Mouse (Mus musculus) ES-Bruce4 (cell line): ENCODE measurements around the gene Man2b1. TPM values are rescaled to one million over a fixed set of nuclear protein-coding genes. Genes with fewer than 3 reads are reported as not detected.

ENCODE experiments used
- H3K27ac ChIP-seq: 2 replicates; pipeline ENCODE4 v1.5.1; 2012; ENCODE audit warnings: low read length, inconsistent platforms; ENCODE audit not compliant: insufficient read depth
- H3K27me3 ChIP-seq: 2 replicates; pipeline ENCODE4 v1.6.1; 2012; ENCODE audit warnings: mild to moderate bottlenecking, low read length, inconsistent platforms; ENCODE audit not compliant: control insufficient read depth, poor library complexity, insufficient read depth, severe bottlenecking
- H3K36me3 ChIP-seq: 2 replicates; pipeline ENCODE4 v1.6.1; 2012; ENCODE audit warnings: inconsistent platforms, mild to moderate bottlenecking, low read length, moderate library complexity; ENCODE audit not compliant: control insufficient read depth, poor library complexity, insufficient read depth, severe bottlenecking
- H3K4me1 ChIP-seq: one replicate; pipeline ENCODE4 v1.8.1; 2011; ENCODE audit warnings: low read length; ENCODE audit not compliant: control insufficient read depth, insufficient read depth
- H3K4me3 ChIP-seq: 2 replicates; pipeline ENCODE4 v1.5.1; 2011; ENCODE audit warnings: low read depth, mild to moderate bottlenecking, low read length
- H3K9ac ChIP-seq: 2 replicates; pipeline ENCODE4 v1.6.1; 2012; ENCODE audit warnings: low read depth, mild to moderate bottlenecking, inconsistent platforms; ENCODE audit not compliant: poor library complexity, severe bottlenecking
- H3K9me3 ChIP-seq: replicated peaks from 2 replicates; pipeline ENCODE4 v1.6.1; 2012; ENCODE audit warnings: mild to moderate bottlenecking, low read length, inconsistent platforms; ENCODE audit not compliant: control insufficient read depth, poor library complexity, insufficient read depth, severe bottlenecking
- CTCF ChIP-seq: IDR thresholded peaks from one replicate; pipeline ENCODE4 v1.8.1; 2011; ENCODE audit warnings: low read depth, low read length
- EP300 ChIP-seq: IDR thresholded peaks from 2 replicates; pipeline ENCODE4 v1.6.1; 2011; ENCODE audit warnings: low read depth, low read length; ENCODE audit not compliant: insufficient read depth
- POLR2A ChIP-seq: IDR thresholded peaks from one replicate; pipeline ENCODE4 v1.8.1; 2011; ENCODE audit warnings: low read length; ENCODE audit not compliant: insufficient read depth
- polyA plus RNA-seq: library from polyadenylated mRNA; stranded (reverse); fragments of >200 nt; gene quantifications from 2 replicates; pipeline ENCODE4 v1.2.4, GENCODE M21; 2011; ENCODE audit warnings: low read depth; ENCODE audit not compliant: missing spikeins, insufficient read depth, insufficient read length

The Man2b1 gene
- polyA plus RNA-seq, 1 experiment, result 36.0 TPM

GRCm38 (mm10) chr8:85086238-85086637 lies 3.2 kb downstream of the Man2b1 start:
- Histone ChIP-seq H3K4me3 (no peak overlapping the region), H3K9me3 (no peaks in the 10 kb centered on the region), H3K27ac (no peak overlapping the region), H3K9ac (no peak overlapping the region), H3K36me3 (peaks cover 25% of the 10 kb centered on the region), H3K27me3 (no peaks in the 10 kb centered on the region), H3K4me1 (no peaks in the 10 kb centered on the region)
- TF ChIP-seq CTCF (no peak), POLR2A (no peak), EP300 (no peak)

DNA sequence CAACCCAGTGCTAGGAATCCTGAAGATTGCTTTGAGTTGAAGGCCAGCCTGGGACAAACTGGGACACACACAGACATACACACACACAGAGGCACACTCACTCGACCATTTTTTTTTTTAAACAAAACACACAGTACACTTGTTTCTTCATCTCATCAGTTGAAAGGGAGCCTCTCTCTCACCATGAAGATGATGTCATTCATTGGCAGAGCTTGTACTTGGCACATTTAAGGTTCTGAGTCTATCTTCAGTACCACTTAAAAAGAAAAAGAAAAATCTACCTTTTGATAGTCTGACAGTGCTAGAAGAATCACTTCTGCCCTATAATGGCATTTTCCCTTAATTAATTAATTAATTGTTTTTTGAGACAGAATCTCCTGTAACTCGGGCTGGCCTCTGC lies 5.7 kb downstream of the Man2b1 start:
- TF ChIP-seq EP300 (no peak), CTCF (no peak), POLR2A (no peak)
- Histone ChIP-seq H3K27me3 (no peaks in the 10 kb centered on the region), H3K9ac (no peak overlapping the region), H3K27ac (no peak overlapping the region), H3K4me1 (no peaks in the 10 kb centered on the region), H3K36me3 (peaks cover 34% of the 10 kb centered on the region), H3K4me3 (no peak overlapping the region), H3K9me3 (no peaks in the 10 kb centered on the region)

DNA sequence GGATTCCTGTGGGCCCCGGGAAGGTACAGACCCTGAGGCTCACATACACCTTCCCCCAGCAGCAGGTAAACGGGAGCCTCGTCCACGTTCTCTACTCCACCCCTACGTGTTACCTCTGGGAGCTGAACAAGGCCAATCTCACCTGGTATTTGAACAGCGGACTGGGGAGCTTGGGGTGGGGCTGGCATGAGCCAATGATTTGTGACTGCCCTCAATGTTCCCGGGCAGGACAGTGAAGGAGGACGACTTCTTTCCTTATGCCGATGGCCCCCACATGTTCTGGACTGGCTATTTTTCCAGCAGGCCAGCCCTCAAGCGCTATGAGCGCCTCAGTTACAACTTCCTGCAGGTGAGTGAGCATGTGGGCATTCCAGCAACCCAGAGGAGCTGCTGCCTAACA lies 7.8 kb downstream of the Man2b1 start:
- H3K4me3 ChIP-seq, result no peak overlapping the region
- H3K9me3 ChIP-seq, result no peaks in the 10 kb centered on the region
- no peaks in the 10 kb centered on the region for H3K4me1 ChIP-seq
- peaks cover 31% of the 10 kb centered on the region for H3K36me3 ChIP-seq
- no peaks in the 10 kb centered on the region for H3K27me3 ChIP-seq
- H3K9ac ChIP-seq, result no peak overlapping the region
- no peak for TF ChIP-seq EP300
- no peak for TF ChIP-seq CTCF
- TF ChIP-seq POLR2A, result no peak
- H3K27ac ChIP-seq, result no peak overlapping the region

DNA sequence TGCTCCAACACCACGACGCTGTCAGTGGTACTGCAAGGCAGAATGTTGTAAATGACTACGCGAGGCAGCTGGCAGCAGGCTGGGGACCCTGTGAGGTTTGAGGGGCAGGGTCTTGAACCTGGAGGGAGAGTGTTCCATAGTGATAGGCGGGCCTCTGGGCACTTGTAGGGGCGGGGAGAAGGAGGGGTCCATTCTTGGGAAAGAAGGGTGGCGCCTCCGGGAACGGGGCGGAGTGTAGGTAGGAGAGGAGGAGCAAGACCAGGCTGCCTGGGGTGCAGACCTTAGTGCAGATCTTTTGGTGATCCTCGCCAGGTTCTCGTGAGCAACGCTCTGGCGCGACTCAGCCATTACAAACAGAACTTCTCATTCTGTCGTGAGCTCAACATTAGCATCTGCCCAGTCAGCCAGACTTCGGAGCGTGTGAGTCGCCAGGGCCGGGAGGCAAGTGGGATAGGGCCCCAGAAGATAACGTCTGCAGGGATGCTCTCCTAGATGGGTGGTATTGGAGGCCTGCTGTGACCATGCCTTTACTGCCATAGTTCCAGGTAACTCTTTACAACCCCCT lies 8.5 kb downstream of the Man2b1 start:
- H3K36me3 ChIP-seq, result peaks cover 30% of the 10 kb centered on the region
- H3K4me3 ChIP-seq, result no peak overlapping the region

GRCm38 (mm10) chr8:85095051-85095450 lies 12.0 kb downstream of the Man2b1 start:
- Histone ChIP-seq H3K36me3 (peaks cover 23% of the 10 kb centered on the region), H3K27ac (no peak overlapping the region), H3K4me1 (no peaks in the 10 kb centered on the region), H3K4me3 (no peak overlapping the region), H3K9ac (no peak overlapping the region), H3K27me3 (no peaks in the 10 kb centered on the region), H3K9me3 (no peaks in the 10 kb centered on the region)
- no peak for TF ChIP-seq EP300
- TF ChIP-seq POLR2A, result no peak
- no peak for TF ChIP-seq CTCF

More for the DNA sequence above, 8.5 kb downstream of the Man2b1 start:
- H3K9me3 ChIP-seq, result no peaks in the 10 kb centered on the region
- no peaks in the 10 kb centered on the region for H3K27me3 ChIP-seq
- H3K4me1 ChIP-seq, result no peaks in the 10 kb centered on the region
- H3K9ac ChIP-seq, result no peak overlapping the region
- no peak overlapping the region for H3K27ac ChIP-seq
- no peak for TF ChIP-seq EP300
- no peak for TF ChIP-seq CTCF
- no peak for TF ChIP-seq POLR2A

GRCm38 (mm10) chr8:85095566-85095965 lies 12.5 kb downstream of the Man2b1 start:
- Histone ChIP-seq H3K4me1 (no peaks in the 10 kb centered on the region), H3K36me3 (peaks cover 23% of the 10 kb centered on the region), H3K4me3 (no peak overlapping the region), H3K9ac (no peak overlapping the region), H3K27me3 (no peaks in the 10 kb centered on the region), H3K9me3 (no peaks in the 10 kb centered on the region), H3K27ac (no peak overlapping the region)
- no peak for TF ChIP-seq EP300
- TF ChIP-seq CTCF, result no peak
- no peak for TF ChIP-seq POLR2A
